Mouse (Mus musculus): ENCODE results near the gene Ampd2.

DNA sequence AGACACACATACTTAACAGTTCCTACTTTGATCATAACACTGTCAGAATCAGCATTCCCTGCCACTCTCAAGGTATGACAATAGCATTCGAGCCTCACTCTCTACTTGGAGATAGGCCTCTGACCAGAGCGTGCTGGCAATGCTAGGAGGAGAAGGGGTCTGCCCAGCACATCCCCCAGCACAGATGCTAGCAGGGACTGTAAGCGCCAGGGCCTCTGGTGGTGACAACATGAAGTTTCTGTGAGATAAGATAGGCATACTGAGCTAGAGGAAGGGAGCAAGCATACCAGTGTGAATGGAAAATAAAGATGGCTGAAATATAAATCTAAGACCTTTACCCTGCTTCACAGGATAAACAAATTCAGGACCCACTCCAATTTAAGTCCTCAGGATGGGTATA, 18.8 kb upstream of the Ampd2 start:
- TF ChIP-seq CTCF (IDR thresholded peaks at IDR 0.05; ENCODE audit: control insufficient read depth, insufficient read depth, low read length) (no peak), POLR2A (IDR thresholded peaks at IDR 0.05; ENCODE audit: borderline replicate concordance, control insufficient read depth, low read depth, low read length) (no peak)
